Mouse (Mus musculus): ENCODE data around the gene C5ar1.

DNA sequence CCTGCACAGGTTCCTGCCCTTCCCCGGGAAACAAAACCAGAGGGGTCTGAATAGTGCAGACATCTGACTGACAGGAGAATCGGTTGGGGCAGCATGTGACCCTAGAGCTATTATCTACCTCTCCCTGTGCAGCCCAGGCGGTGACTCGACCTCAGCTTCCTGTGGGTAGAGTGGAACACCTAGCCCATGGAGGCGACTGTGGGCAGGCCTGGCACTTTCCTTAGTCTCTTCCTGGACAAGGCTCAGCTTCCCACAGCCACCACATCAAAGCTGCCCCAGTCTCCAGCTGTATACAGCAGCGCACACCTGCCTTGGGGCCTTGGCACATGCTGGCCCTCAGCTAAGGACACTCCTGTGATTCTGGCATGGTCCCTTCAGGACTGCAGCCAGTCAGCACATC, 58.2 kb downstream of the C5ar1 start:
- TF ChIP-seq CTCF (IDR thresholded peaks at IDR 0.05; ENCODE audit: insufficient read depth, low read length), result no peak
- TF ChIP-seq POLR2A (IDR thresholded peaks at IDR 0.05; ENCODE audit: borderline replicate concordance, extremely low read depth, low read depth, low read length), result no peak

All from lung, adult 2 months (tissue).